Mouse (Mus musculus) forebrain, embryonic 16.5 days (tissue): ENCODE results near the gene Col16a1. TPM values are rescaled to one million over a fixed set of nuclear protein-coding genes. Genes with fewer than 3 reads are reported as not detected.

Experiments
- ATAC-seq: fragments of 200-750 bp; cut with Nextera tagmentation; 2 replicates; pipeline ENCODE4 v1.8.0; 2017; ENCODE audit warnings: mild to moderate bottlenecking, moderate library complexity
- H3K27ac ChIP-seq: fragments of 300-500 bp; sonication (generic); 2 replicates; pipeline ENCODE4 v1.5.1; 2014; ENCODE audit warnings: low read length, control low read depth
- H3K27me3 ChIP-seq: fragments of 300-500 bp; sonication (generic); replicated peaks from 2 replicates; pipeline ENCODE4 v1.6.1; 2014; ENCODE audit warnings: low read length; ENCODE audit not compliant: control insufficient read depth, insufficient read depth
- H3K36me3 ChIP-seq: fragments of 300-500 bp; sonication (generic); 2 replicates; pipeline ENCODE4 v1.6.1; 2014; ENCODE audit not compliant: control insufficient read depth, insufficient read depth
- H3K4me1 ChIP-seq: fragments of 300-500 bp; sonication (generic); replicated peaks from 2 replicates; pipeline ENCODE4 v1.6.1; 2014; ENCODE audit warnings: low read length; ENCODE audit not compliant: control insufficient read depth, insufficient read depth
- H3K4me2 ChIP-seq: fragments of 300-500 bp; sonication (generic); 2 replicates; pipeline ENCODE4 v1.6.1; 2014; ENCODE audit warnings: mild to moderate bottlenecking, low read length, control low read depth
- H3K4me3 ChIP-seq: fragments of 300-500 bp; sonication (generic); replicated peaks from 2 replicates; pipeline ENCODE4 v1.5.1; 2014; ENCODE audit warnings: mild to moderate bottlenecking, low read length, control low read depth
- H3K9ac ChIP-seq: fragments of 300-500 bp; sonication (generic); replicated peaks from 2 replicates; pipeline ENCODE4 v1.6.1; 2014; ENCODE audit warnings: low read depth, low read length, control low read depth
- H3K9me3 ChIP-seq: fragments of 300-500 bp; sonication (generic); 2 replicates; pipeline ENCODE4 v1.6.1; 2016; ENCODE audit warnings: low read length; ENCODE audit not compliant: control insufficient read depth
- WGBS: fragments of 180-500 bp; shearing (Covaris S2); extraction: QIAGEN DNeasy Blood & Tissue Kit; methylation state at CpG from one replicate; pipeline ENCODE4 v1.1.7; 2014; 5-methylcytosine and 5-hydroxymethylcytosine counted together
- polyA plus RNA-seq: library from polyadenylated mRNA; unstranded; fragments of >200 nt; fragmentation: Nextera tagmentation; extraction: Ambion mirVana; gene quantifications from 2 replicates; pipeline ENCODE4 v1.2.1, GENCODE M21; 2015

Col16a1 gene
- polyA plus RNA-seq, 1 experiment from 2014 or later, result 7.4 TPM

DNA sequence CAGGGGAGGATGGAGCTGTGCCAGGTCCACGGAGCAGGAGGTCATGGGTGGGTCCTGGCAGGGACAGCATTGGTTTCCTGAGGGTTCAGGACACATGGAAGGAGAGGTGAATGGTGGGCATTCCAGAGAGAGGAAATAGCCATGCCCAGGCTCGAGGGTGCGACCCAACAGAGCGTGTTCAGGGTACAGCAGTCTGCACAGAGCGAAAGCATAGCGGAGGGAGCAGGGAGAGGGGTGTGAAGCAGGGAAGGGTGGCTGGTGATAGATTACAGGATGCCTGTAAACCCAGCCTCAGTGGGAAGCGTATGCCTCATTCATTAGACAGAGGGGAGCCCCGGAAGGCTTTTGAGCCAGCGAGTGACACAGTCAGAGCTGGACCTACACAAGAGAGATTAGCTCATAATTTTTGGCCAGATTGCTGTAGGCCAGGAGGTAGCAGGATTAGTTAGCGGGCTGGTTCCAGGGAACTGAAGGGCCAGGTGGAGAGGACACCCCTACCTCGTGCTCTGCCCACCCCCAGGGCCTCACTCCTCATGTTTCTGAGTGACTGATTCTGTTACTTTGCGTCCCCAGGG is 37.7 kb downstream of the Col16a1 start:
- Histone ChIP-seq H3K27me3 (no peaks in the 10 kb centered on the region), H3K27ac (no peak overlapping the region), H3K36me3 (no peaks in the 10 kb centered on the region), H3K4me1 (peaks cover 16% of the 10 kb centered on the region), H3K4me2 (no peak overlapping the region), H3K9ac (no peak overlapping the region), H3K9me3 (no peaks in the 10 kb centered on the region), H3K4me3 (no peak overlapping the region)
- WGBS, result 69% methylated on average over 12 of the region's 12 CpGs
- no peak for ATAC-seq

DNA sequence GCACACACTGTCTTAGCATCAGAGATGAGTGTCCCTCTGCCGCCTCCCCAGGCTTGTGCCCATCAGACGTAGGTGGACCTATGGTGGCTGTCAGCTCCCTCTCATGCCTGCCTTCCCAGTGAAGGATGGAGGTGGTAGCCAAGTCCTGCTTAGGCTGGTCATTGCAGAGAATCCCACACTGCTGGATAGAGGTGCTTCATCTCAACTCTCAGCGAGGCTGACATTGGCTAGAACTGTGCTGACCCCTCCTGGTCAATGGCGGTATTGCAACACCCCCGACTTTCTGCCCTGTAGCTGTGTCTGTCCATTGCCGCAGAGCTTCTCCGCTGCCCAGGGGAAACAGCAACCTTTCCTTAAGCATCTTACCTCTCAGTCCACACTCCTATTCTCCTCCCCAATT is 39.7 kb downstream of the Col16a1 start:
- no peaks in the 10 kb centered on the region for H3K27me3 ChIP-seq
- no peak overlapping the region for H3K9ac ChIP-seq
- no peak overlapping the region for H3K27ac ChIP-seq
- H3K36me3 ChIP-seq, result no peaks in the 10 kb centered on the region
- WGBS, result 12% methylated on average over 7 of the region's 7 CpGs
- no peaks in the 10 kb centered on the region for H3K9me3 ChIP-seq
- no peak overlapping the region for H3K4me2 ChIP-seq
- peak; percentile 74 for ATAC-seq
- peaks cover 4% of the 10 kb centered on the region for H3K4me1 ChIP-seq
- H3K4me3 ChIP-seq, result no peak overlapping the region

DNA sequence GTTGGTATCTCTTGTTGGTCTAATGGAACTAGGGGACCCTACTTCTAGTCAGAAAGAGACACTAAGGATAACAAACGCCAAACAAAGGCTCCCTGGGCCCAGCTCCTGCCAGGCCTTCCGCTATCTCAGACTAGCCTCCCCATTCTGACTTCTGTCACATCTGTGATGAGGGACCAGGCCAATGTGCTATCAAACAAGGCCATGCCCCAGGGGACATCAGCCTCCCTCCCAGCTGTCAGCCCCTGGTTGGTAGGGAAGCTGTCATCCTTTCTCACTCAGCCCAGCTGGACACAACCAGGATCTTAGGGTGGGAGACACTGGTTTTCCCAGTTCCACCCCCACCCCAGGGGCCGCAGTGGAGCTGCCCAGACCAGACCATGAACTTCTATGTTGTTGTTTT is 47.5 kb downstream of the Col16a1 start:
- Histone ChIP-seq H3K9ac (no peak overlapping the region), H3K27ac (no peak overlapping the region), H3K9me3 (no peaks in the 10 kb centered on the region), H3K4me3 (no peak overlapping the region), H3K4me1 (no peaks in the 10 kb centered on the region; the same call in 1 of the 2 replicates), H3K4me2 (no peak overlapping the region), H3K36me3 (no peaks in the 10 kb centered on the region), H3K27me3 (0 out of 2 replicates have a peak, but pooled peaks cover 2% of the 10 kb centered on the region)
- ATAC-seq, result no peak
- 41% methylated on average over 3 of the region's 3 CpGs for WGBS

DNA sequence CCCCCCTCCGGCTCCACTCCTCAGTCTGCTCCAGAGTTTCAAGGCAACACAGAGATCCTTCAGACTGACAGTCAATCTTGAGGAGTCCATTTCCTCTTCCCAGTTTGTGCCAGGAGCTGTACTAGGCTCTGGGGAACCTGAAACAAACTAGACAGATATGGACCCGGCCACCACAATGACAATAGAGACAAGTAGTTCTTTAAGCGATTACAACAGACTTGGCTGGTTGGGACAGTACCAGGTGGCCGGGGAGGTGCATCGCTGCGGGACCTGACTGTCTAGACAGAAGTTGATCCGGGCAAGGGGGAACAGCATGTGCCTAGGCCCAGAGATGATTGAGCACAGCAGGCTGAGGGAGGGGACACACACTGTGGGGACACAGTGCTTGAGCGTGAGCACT is 53.5 kb downstream of the Col16a1 start:
- Histone ChIP-seq H3K4me1 (peaks cover 6% of the 10 kb centered on the region), H3K4me3 (no peak overlapping the region), H3K9ac (no peak overlapping the region), H3K36me3 (no peaks in the 10 kb centered on the region), H3K27ac (no peak overlapping the region), H3K27me3 (no peaks in the 10 kb centered on the region), H3K9me3 (peaks cover 3% of the 10 kb centered on the region; the same call in 1 of the 2 replicates), H3K4me2 (no peak overlapping the region)
- no peak for ATAC-seq
- WGBS, result 15% methylated on average over 8 of the region's 8 CpGs

DNA sequence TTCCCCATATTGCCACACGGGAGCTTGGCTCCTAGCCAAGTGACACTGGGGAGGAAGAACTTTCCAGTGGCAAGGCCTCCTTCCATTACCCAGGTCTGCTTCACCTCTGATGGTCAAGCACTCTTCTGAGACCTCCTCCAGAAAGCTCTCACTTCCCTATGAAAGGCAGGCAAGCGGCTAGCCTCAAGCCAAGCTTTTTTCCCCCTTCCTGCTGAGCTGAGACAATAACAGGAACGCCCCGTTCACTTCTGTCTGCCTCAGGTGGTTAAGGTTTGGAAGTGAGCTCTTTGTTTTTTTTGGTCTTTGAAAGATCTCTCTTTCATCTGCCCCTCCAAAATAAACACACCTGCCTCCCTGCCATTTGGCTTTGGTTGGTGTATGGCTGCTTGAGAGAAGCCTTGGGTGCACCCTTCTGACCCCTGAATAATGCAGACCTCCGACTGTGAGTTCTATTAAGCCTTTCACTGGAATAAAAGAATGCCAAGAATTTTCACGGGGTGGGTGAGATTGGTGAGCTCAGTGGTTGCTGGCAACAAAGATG is 54.5 kb downstream of the Col16a1 start, which contains the start of gene Pef1:
Gene Pef1, plus strand, starts transcription at position 448 of the 541 bp plus-strand sequence.
- no peak for ATAC-seq
- 5% methylated on average over 6 of the region's 6 CpGs for WGBS
- peaks cover 3% of the 10 kb centered on the region; the same call in 1 of the 2 replicates for H3K9me3 ChIP-seq
- no peak within 1 kb of the TSS for H3K4me3 ChIP-seq
- H3K27ac ChIP-seq, result no peak within 1 kb of the TSS
- no peaks in the 10 kb centered on the region for H3K27me3 ChIP-seq
- no peaks in the 10 kb centered on the region for H3K36me3 ChIP-seq
- H3K4me1 ChIP-seq, result peaks cover 9% of the 10 kb centered on the region
- H3K9ac ChIP-seq, result no peak within 1 kb of the TSS
- H3K4me2 ChIP-seq, result no peak within 1 kb of the TSS

DNA sequence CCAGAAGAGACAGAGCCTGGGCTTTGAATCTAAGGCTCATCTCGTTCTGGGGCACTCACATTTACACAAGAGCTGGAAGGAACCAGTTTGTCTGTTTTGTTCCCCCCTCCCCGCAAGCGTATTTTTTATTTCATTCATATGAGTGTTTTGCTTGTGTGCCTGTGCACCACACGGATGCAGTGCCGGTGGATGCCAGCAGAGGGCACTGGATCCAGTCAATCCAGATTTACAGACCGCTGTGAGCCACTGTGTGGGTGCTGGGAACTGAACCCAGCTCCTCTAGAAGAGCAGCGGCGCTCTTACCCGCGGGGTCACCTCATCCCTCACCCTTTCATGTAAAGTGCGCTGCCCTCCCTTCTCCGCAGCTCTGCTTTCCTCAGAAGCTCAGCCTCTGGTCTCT is 56.0 kb downstream of the Col16a1 start:
- Histone ChIP-seq H3K4me1 (peaks cover 17% of the 10 kb centered on the region), H3K9me3 (peaks cover 3% of the 10 kb centered on the region; the same call in 1 of the 2 replicates), H3K36me3 (no peaks in the 10 kb centered on the region), H3K4me2 (no peak overlapping the region), H3K4me3 (no peak overlapping the region), H3K27me3 (no peaks in the 10 kb centered on the region), H3K27ac (no peak overlapping the region), H3K9ac (no peak overlapping the region)
- WGBS, result 82% methylated on average over 12 of the region's 12 CpGs
- no peak for ATAC-seq

DNA sequence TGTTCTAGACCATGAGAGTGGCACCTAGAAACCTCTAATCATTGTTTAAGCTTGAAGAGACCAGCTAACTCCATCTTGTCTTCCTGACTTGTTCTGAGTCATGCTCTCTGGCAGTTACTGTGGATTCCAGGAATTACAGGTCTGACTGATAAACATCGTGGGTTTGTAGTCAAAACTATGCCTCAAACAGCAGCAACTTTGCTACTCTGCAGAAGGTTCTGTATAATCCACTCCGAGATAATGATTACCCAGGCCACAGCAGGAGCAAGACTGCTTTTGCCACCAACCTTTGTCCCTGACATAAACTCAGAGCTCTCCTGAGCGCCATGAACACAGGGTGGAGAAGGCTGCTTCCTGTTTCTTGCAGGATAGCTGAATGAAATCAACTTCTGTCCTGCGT is 56.9 kb downstream of the Col16a1 start:
- no peaks in the 10 kb centered on the region for H3K36me3 ChIP-seq
- ATAC-seq, result no peak
- WGBS, result 88% methylated on average over 4 of the region's 4 CpGs
- no peak overlapping the region for H3K4me3 ChIP-seq
- H3K9me3 ChIP-seq, result peaks cover 3% of the 10 kb centered on the region; the same call in 1 of the 2 replicates
- no peak overlapping the region for H3K9ac ChIP-seq
- no peak overlapping the region for H3K4me2 ChIP-seq
- no peaks in the 10 kb centered on the region for H3K27me3 ChIP-seq
- peaks cover 21% of the 10 kb centered on the region for H3K4me1 ChIP-seq
- no peak overlapping the region for H3K27ac ChIP-seq

DNA sequence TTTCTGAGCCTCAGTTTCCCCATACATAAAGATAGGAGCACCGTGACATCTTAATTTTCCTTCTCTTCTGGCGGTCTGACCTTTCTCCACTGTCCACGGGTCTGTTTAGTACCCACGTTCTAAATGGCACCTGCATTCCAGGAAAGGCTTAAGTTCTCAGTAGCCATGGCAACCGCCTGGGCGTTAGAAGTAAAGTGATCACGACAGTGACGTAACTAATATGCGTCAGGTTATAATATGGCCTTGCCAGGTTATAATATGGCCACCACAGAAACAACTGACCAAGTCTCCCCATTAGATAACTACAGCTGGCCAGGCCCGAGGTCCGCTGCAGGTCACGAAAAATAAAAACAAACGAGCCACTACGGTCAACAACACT is 59.4 kb downstream of the Col16a1 start:
- Histone ChIP-seq H3K4me1 (peaks cover 15% of the 10 kb centered on the region), H3K9me3 (peaks cover 3% of the 10 kb centered on the region; the same call in 1 of the 2 replicates), H3K36me3 (no peaks in the 10 kb centered on the region), H3K4me3 (peak overlapping the region; percentile 86), H3K27me3 (no peaks in the 10 kb centered on the region), H3K27ac (peak overlapping the region; percentile 4; the same call in 1 of the 2 replicates), H3K4me2 (peak overlapping the region; percentile 42), H3K9ac (peak overlapping the region; percentile 2; the same call in 1 of the 2 replicates)
- 10% methylated on average over 14 of the region's 14 CpGs for WGBS
- peak; percentile 66 for ATAC-seq

DNA sequence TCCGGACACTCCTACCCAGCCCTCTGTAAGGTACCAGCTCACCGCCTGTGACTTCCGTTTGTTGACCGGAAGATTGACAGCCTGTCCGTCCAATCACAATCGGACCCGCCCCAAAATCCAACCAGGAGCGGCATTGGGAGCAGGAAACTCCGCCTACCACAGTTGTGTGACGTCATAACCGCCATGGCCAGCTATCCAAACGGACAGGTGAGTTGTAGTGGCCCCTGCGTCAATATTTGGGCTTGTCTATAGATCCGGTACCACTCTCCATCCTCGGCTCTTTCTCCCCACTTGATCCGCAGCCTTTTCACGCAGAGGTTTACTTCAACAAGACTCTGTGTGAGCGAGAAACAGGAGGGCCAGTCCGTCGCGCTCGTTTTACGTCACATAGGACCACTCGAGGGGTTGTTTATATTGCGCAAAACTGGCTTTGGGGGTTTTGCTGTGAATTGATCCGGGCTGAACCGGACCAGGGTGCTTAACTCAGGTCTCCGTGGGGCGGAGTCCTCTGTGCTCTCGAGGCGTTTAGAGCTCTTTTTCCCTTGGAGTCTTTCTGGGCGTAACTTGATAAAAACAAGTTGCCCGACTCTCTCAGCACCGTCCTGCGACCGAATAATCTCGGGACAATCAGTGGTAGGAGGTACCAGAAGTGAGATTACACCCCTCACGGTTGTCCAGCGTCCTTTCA is 59.9 kb downstream of the Col16a1 start:
- H3K36me3 ChIP-seq, result no peaks in the 10 kb centered on the region
- peak overlapping the region; percentile 89 for H3K4me2 ChIP-seq
- H3K27ac ChIP-seq, result peak overlapping the region; percentile 28
- peaks cover 3% of the 10 kb centered on the region; the same call in 1 of the 2 replicates for H3K9me3 ChIP-seq
- H3K4me3 ChIP-seq, result peak overlapping the region; percentile 86
- H3K27me3 ChIP-seq, result no peaks in the 10 kb centered on the region
- peak; percentile 98 for ATAC-seq
- 1% methylated on average over 39 of the region's 39 CpGs for WGBS
- H3K9ac ChIP-seq, result peak overlapping the region; percentile 61
- H3K4me1 ChIP-seq, result peaks cover 15% of the 10 kb centered on the region
